Mouse (Mus musculus): Measurements from ENCODE around the gene Mtmr12.
"Not testable (repeated sequence)": the region's sequence is repeated elsewhere in the genome, so short reads cannot be mapped to it uniquely, and the experiment has no call there.

Mtmr12 gene

DNA sequence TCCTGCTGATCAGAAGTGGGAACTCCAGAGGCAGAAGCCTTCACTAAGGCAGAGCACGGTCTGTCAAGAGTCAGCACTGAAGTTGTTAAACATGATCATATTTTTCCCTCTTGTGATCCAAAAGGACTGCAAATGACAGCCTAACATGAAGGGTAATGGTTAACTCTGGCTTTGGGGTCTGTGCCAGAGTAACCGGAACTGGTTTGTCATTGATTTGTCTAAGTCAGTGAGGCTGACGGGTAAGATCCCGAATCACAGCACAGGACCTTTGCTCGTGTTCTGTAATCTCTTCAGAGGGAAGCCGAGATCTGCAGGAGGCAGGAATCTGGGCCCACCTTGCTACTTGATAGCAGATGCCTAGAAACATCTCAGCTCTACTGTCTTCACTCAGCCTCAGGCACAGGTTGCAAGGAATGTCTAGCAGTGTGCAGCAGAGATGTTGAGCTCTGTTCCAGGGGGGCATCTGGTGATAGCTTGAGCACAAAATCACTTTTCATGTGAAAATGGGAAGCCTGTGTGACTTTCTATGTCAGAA lies 2.8 kb downstream of the Mtmr12 start:
- no peak for DNase-seq (ENCODE audit: extremely low spot score, low read depth, low spot score)

- no peak for DNase-seq (ENCODE audit: extremely low spot score, low read depth, low spot score)
Observed at GRCm38 (mm10) chr15:12211577-12211976, 6.7 kb downstream of the Mtmr12 start.

DNA sequence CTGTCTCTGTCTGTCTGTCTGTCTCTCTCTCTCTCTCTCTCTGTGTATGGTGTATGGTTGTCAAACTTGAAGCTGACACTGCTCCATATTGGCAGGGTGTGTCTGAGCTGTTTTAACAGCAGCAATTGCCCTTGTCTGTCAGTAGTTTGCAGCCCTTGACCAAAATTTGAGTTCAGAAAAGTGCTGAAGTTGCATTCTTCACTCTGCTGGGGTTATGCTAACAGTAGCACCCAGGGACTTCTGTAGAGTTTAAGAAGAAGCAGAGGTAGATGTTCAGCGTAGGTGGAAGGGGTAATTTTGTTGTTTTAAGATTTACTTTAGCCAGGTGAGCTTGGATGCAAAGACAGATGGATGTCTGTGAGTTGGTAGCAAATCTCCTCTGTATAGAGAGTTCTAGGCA lies 7.4 kb downstream of the Mtmr12 start:
- DNase-seq (ENCODE audit: extremely low spot score, low read depth, low spot score): no peak

- no peak for DNase-seq (ENCODE audit: extremely low spot score, low read depth, low spot score)
Observed at GRCm38 (mm10) chr15:12214531-12215414, 9.9 kb downstream of the Mtmr12 start.

DNA sequence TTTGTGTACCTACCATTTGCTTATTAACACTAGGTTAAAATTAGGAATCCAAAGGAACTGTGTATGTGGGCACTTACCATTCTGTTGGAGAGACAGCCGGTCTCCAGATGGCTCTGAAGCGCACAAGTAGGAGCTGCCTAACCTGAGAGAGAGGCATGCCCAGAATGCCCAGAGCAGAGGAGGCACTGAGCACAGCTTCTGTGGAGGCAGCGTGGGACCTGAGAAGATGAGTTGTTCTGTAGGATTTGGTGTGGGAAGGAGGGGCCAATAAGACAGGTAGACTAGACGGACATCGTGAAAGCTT lies 10.5 kb downstream of the Mtmr12 start:
- no peak for DNase-seq (ENCODE audit: extremely low spot score, low read depth, low spot score)

- DNase-seq (ENCODE audit: extremely low spot score, low read depth, low spot score): no peak
Observed at GRCm38 (mm10) chr15:12216119-12216518, 11.3 kb downstream of the Mtmr12 start.

- DNase-seq (ENCODE audit: extremely low spot score, low read depth, low spot score): no peak
Observed at GRCm38 (mm10) chr15:12216798-12217197, 12.0 kb downstream of the Mtmr12 start.

DNA sequence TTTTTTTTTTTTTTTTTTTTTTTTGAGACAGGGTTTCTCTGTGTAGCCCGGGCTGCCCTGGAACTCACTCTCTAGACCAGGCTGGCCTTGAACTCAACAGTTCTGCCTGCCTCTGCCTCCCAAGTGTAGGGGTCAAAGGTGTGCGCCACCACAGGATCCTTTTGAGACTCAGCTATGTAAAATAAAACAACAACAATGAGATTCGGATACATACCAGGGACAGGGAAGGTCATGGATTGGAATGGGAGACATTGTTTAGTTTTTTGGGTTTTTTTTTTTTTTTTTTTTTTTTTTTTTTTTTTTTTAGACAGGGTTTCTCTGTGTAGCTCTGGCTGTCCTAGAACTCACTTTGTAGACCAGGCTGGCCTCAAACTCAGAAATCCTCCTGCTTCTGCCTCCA lies 12.5 kb downstream of the Mtmr12 start:
- DNase-seq (ENCODE audit: extremely low spot score, low read depth, low spot score): not testable (repeated sequence)

- DNase-seq (ENCODE audit: extremely low spot score, low read depth, low spot score): no peak
Observed at GRCm38 (mm10) chr15:12217849-12218248, 13.0 kb downstream of the Mtmr12 start.

DNA sequence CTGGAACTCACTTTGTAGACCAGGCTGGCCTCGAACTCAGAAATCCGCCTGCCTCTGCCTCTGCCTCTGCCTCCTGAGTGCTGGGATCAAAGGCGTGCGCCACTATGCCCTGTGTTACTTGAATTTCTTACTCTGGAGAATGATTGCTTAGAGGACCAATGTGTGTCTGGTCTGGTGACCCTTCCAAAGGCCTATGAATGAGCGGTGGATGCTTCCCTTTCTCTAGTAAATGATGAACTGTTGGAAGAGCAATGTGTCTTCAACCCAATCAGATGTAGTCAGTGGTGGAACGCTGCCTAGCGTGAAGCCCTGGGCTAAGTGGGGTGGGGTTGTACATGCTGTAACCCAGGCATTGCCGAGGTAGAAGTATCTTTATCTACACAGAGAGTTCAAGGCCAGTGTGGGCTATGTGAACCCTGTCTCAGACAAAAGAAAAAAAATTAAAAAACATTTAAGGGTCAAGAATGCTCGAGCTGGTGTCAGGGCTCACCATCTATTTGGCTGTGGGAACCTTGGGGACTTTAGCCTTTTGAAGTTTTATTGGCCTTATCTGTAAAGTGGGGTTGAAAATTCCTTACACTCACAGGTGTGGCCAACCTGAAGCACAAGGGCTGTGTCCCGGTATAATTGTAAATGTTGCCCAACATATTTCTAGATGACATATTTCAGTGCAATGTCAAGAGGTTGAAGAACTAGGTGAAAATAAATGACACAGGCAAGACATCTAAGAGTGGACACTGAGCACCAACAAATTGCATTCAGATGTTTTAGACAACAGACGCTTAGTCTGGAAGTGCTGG lies 14.0 kb downstream of the Mtmr12 start:
- DNase-seq (ENCODE audit: extremely low spot score, low read depth, low spot score): no peak

DNA sequence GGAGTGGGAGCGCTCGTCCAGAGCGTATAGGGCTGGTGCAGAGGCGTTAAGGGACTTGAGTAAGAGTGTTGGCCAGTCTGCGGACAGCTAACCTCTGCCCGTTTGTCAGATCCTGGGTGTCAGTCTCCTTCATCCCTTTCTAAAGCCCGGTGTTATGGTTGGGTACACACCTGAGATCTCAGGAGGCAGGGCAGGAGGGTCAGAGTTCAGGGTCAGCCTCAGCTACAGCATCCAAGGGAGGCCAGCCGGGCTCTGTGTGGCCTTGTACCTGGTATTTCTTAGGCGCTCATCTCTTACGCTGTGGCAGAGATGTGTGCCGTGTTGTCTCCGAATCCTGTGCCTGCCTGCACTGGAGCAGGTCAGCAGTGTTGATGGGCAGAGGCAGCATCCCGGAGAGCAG lies 16.3 kb downstream of the Mtmr12 start:
- DNase-seq (ENCODE audit: extremely low spot score, low read depth, low spot score): no peak

DNA sequence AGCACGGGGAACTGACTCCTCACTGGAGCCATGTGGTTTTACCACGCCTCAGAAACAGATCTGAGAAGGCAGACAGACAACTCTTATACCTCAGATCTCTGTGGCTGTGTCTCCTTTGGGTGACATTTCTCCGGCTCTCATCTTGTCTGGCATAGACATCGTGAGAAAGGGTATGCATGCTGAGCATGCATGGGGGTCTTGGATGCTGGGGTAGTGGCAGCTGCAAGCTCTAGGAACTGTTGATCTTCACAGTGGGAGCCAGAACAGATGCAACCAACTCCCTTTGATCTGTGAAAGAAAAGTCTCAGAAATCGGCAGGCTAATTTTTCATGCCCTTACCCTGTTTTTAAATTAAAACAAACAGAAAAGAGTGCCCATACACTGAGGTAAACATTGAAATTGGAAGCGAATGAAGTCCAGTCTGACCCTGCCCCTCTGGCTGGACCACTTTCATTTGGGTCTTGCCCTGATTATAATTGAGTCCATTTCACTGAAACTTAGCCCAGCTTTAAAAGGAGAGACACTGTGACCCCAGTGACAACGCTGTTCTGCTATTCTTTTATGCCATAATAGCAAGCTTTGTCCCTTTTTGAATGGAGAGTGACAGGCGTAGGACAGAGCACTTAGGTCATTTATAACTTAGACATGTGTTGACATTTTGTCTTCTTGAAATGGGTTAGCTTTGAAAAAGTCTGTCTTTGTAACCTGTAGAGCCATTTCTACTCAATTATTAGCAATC lies 17.9 kb downstream of the Mtmr12 start:
- DNase-seq (ENCODE audit: extremely low spot score, low read depth, low spot score): no peak

DNA sequence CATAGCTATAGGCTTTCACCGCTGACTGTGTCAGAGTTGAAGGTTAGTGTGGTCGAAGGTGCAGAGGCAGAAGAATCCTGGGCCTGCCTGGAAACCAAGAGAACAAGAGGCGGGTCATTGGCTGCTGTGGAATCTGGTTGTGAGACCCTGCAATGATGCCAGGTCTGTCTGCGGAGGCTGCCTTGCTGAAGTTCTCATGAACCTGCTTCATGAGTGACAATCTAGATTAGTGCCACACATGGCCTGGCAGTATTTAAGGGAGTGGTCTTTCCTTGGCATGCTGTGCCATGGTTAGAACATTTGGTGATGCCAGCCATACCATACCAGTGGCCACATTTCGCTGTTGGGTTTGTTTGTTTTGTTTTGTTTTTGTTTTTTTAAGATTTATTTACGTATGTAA lies 18.6 kb downstream of the Mtmr12 start:
- no peak for DNase-seq (ENCODE audit: extremely low spot score, low read depth, low spot score)

DNA sequence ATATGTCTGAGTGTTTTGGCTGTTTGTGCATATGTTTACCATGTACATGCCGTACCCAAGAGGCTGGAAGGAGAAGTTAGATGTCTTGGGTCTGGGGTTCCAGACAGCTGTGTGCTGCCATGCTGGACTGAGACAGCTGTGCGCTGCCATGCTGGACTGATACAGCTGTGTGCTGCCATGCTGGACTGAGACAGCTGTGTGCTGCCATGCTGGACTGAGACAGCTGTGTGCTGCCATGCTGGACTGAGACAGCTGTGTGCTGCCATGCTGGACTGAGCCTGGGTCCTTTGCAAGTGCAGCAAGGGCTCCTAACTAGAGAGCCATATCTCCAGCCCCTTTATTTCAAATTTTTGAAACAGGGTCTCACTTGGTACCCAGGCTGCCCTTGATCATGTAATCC lies 19.4 kb downstream of the Mtmr12 start:
- no peak for DNase-seq (ENCODE audit: extremely low spot score, low read depth, low spot score)

- DNase-seq (ENCODE audit: extremely low spot score, low read depth, low spot score): no peak
Observed at GRCm38 (mm10) chr15:12225062-12225461, 20.2 kb downstream of the Mtmr12 start.

DNA sequence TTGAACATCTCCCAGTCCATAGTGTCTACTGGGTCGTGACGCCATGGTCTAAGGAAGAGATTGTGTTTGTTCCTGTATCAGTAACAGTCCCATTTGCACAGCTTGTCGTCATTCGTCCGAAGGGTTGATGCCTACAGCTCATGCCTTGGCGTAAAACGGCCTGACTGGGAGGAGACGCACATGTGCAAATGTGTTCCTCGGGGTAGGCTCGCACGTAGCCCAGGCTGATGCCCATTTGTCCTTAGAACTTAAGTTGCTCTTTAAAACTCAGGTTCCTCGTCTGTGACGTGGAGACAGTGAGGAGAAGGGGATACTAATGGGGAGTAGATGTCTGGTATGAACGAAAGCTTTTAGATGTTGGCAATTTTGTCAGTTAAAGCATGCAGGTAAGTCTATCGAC lies 22.1 kb downstream of the Mtmr12 start:
- no peak for DNase-seq (ENCODE audit: extremely low spot score, low read depth, low spot score)

- no peak for DNase-seq (ENCODE audit: extremely low spot score, low read depth, low spot score)
Observed at GRCm38 (mm10) chr15:12227355-12227754, 22.5 kb downstream of the Mtmr12 start.

DNA sequence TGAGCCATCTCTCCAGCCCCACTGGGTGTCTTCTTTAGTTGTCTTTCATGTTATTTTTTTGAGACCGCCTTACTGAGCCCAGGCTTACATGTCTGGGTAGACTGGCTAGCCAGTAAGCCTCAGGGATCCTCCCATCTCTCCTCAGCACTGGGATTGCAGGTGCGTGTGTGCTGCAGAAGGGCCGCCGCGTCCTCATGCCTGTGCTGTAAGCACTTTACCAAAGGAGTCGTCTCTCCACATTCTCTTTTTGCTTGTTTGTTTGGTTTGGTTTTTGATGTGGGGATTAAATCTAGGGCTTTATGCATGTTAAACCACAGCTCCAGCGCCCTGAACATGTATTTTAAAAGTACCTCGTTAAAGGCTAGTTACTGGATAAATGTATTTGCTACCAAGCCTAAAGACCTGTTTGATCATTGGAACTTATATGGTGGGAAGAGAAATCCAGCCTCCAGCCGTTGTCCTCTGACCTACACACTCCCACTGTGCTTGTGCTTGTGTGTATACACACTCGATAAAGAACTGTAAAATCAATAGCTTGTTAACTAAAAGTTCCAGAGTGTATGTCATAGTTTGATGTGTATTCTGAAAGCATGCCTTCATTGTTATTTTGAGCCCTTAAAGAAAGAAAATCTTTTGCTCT lies 24.9 kb downstream of the Mtmr12 start:
- no peak for DNase-seq (ENCODE audit: extremely low spot score, low read depth, low spot score)

- DNase-seq (ENCODE audit: extremely low spot score, low read depth, low spot score): no peak
Observed at GRCm38 (mm10) chr15:12230243-12230935, 25.6 kb downstream of the Mtmr12 start.

- DNase-seq (ENCODE audit: extremely low spot score, low read depth, low spot score): no peak
Observed at GRCm38 (mm10) chr15:12231462-12231861, 26.6 kb downstream of the Mtmr12 start.

Data from hindlimb bud, embryonic 11.5 days (tissue).